Mouse (Mus musculus) midbrain, postnatal 0 days (tissue): ENCODE measurements at regions not wholly inside any gene's neighbourhood (a gene's known extent, or its start where the extent isn't known, plus 50 kb on each side); places are given as distances from the start of the nearest gene placed in this dataset.

Experiments
- ATAC-seq: fragments of 200-750 bp; cut with Nextera tagmentation; 2 replicates; pipeline ENCODE4 v1.8.0; 2017; ENCODE audit warnings: moderate number of reproducible peaks, mild to moderate bottlenecking, moderate TSS enrichment, moderate library complexity; ENCODE audit not compliant: low FRiP score
- DNase-seq: peaks from one replicate; pipeline ENCODE4 v3.0.0-alpha.2; 2015; ENCODE audit warnings: low spot score
- H3K27ac ChIP-seq: fragments of 300-500 bp; sonication (generic); 2 replicates; pipeline ENCODE4 v1.5.1; 2014; ENCODE audit warnings: low read depth, mild to moderate bottlenecking, low read length, mixed read lengths
- H3K27me3 ChIP-seq: fragments of 300-500 bp; sonication (generic); 2 replicates; pipeline ENCODE4 v1.6.1; 2014; ENCODE audit warnings: low read length, control low read depth, mixed read lengths; ENCODE audit not compliant: insufficient read depth
- H3K36me3 ChIP-seq: fragments of 300-500 bp; sonication (generic); 2 replicates; pipeline ENCODE4 v1.6.1; 2014; ENCODE audit warnings: low read length, control low read depth, mixed read lengths; ENCODE audit not compliant: insufficient read depth
- H3K4me1 ChIP-seq: fragments of 300-500 bp; sonication (generic); 2 replicates; pipeline ENCODE4 v1.6.1; 2014; ENCODE audit warnings: mild to moderate bottlenecking, control low read depth, antibody characterized with exemption, low read length, mixed read lengths; ENCODE audit not compliant: insufficient read depth
- H3K4me2 ChIP-seq: fragments of 300-500 bp; sonication (generic); 2 replicates; pipeline ENCODE4 v1.6.1; 2014; ENCODE audit warnings: low read depth, mild to moderate bottlenecking, low read length, mixed read lengths; ENCODE audit not compliant: poor library complexity, severe bottlenecking
- H3K4me3 ChIP-seq: fragments of 300-500 bp; sonication (generic); 2 replicates; pipeline ENCODE4 v1.5.1; 2014; ENCODE audit warnings: low read depth, mild to moderate bottlenecking, low read length, moderate library complexity
- H3K9ac ChIP-seq: fragments of 300-500 bp; sonication (generic); replicated peaks from 2 replicates; pipeline ENCODE4 v1.6.1; 2014; ENCODE audit warnings: mild to moderate bottlenecking, low read length, moderate library complexity, mixed read lengths; ENCODE audit not compliant: poor library complexity, severe bottlenecking
- H3K9me3 ChIP-seq: fragments of 300-500 bp; sonication (generic); 2 replicates; pipeline ENCODE4 v1.6.1; 2016; ENCODE audit warnings: low read length, control low read depth
- CTCF ChIP-seq: IDR thresholded peaks from 2 replicates; pipeline ENCODE4 v1.5.1; 2016; ENCODE audit warnings: antibody characterized with exemption, mild to moderate bottlenecking
- WGBS: fragments of 180-500 bp; shearing (Covaris S2); extraction: QIAGEN DNeasy Blood & Tissue Kit; methylation state at CpG from one replicate; pipeline ENCODE4 v1.1.7; 2014; 5-methylcytosine and 5-hydroxymethylcytosine counted together

- Histone ChIP-seq H3K9me3 (no peaks in the 10 kb centered on the region), H3K9ac (no peak overlapping the region), H3K36me3 (no peaks in the 10 kb centered on the region), H3K4me1 (no peaks in the 10 kb centered on the region), H3K27me3 (no peaks in the 10 kb centered on the region), H3K4me3 (no peak overlapping the region), H3K27ac (no peak overlapping the region), H3K4me2 (no peak overlapping the region)
- ATAC-seq (no peak), DNase-seq (no peak)
- TF ChIP-seq CTCF = no peak
- WGBS = 85% methylated on average over 4 of the region's 4 CpGs
These were observed 93.6 kb upstream of the Ifngr1 start for GRCm38 (mm10) chr10:19498112-19498511.

- 95% methylated on average over 4 of the region's 4 CpGs for WGBS
- no peaks in the 10 kb centered on the region; the same call in 1 of the 2 replicates for H3K27me3 ChIP-seq
- H3K4me3 ChIP-seq = no peak overlapping the region
- no peak for DNase-seq
- H3K9me3 ChIP-seq = no peaks in the 10 kb centered on the region
- no peak overlapping the region for H3K9ac ChIP-seq
- H3K36me3 ChIP-seq = no peaks in the 10 kb centered on the region
- ATAC-seq = no peak
- no peaks in the 10 kb centered on the region for H3K4me1 ChIP-seq
- TF ChIP-seq CTCF = no peak
- no peak overlapping the region for H3K4me2 ChIP-seq
- no peak overlapping the region for H3K27ac ChIP-seq
These were observed 88.9 kb upstream of the Ifngr1 start for GRCm38 (mm10) chr10:19502874-19503273.

- no peak for TF ChIP-seq CTCF
- no peaks in the 10 kb centered on the region; the same call in 1 of the 2 replicates for H3K27me3 ChIP-seq
- H3K36me3 ChIP-seq = no peaks in the 10 kb centered on the region
- no peak overlapping the region for H3K4me2 ChIP-seq
- ATAC-seq (no peak), DNase-seq (no peak)
- H3K9ac ChIP-seq = no peak overlapping the region
- no peaks in the 10 kb centered on the region for H3K4me1 ChIP-seq
- WGBS = 73% methylated on average over 8 of the region's 8 CpGs
- H3K9me3 ChIP-seq = no peaks in the 10 kb centered on the region
- no peak overlapping the region for H3K4me3 ChIP-seq
- no peak overlapping the region for H3K27ac ChIP-seq
These were observed 87.6 kb upstream of the Ifngr1 start for GRCm38 (mm10) chr10:19503846-19504765.

- no peak overlapping the region for H3K4me2 ChIP-seq
- H3K9me3 ChIP-seq = no peaks in the 10 kb centered on the region
- H3K4me3 ChIP-seq = no peak overlapping the region
- no peak overlapping the region for H3K27ac ChIP-seq
- H3K36me3 ChIP-seq = no peaks in the 10 kb centered on the region
- 100% methylated on average over 1 of the region's 1 CpGs for WGBS
- no peak overlapping the region for H3K9ac ChIP-seq
- H3K4me1 ChIP-seq = no peaks in the 10 kb centered on the region
- ATAC-seq (no peak), DNase-seq (no peak)
- no peaks in the 10 kb centered on the region; the same call in 1 of the 2 replicates for H3K27me3 ChIP-seq
- no peak for TF ChIP-seq CTCF
These were observed 86.6 kb upstream of the Ifngr1 start for GRCm38 (mm10) chr10:19505174-19505573.

- Histone ChIP-seq H3K27ac (no peak overlapping the region), H3K36me3 (no peaks in the 10 kb centered on the region), H3K4me3 (no peak overlapping the region), H3K4me1 (no peaks in the 10 kb centered on the region), H3K27me3 (no peaks in the 10 kb centered on the region; the same call in 1 of the 2 replicates), H3K4me2 (no peak overlapping the region), H3K9ac (no peak overlapping the region), H3K9me3 (no peaks in the 10 kb centered on the region)
- WGBS = 79% methylated on average over 6 of the region's 6 CpGs
- no peak for ATAC-seq
- DNase-seq = no peak
- TF ChIP-seq CTCF = no peak
These were observed 85.8 kb upstream of the Ifngr1 start for GRCm38 (mm10) chr10:19505979-19506378.

DNA sequence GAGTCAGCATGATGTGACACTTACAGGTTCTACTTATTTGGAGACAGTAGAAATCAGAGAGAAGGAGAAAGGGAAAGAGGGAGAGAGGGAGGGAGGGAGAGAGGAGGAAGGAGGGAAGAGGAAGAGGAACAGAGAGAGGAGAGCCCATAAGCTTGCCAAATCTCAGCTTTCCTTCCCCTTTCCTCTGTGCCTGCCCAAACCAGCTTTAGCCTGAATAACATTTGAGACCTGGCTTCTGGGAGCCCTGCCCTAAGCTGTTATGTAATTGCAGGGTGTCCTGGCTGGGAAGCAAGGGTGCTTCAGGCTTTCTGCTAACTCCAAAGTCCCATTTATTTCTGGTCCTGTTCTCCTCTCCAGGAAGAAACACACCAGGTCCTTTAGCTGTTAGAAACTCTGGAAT, 85.3 kb upstream of the Ifngr1 start:
- Histone ChIP-seq H3K27me3 (no peaks in the 10 kb centered on the region; the same call in 1 of the 2 replicates), H3K9ac (no peak overlapping the region), H3K36me3 (no peaks in the 10 kb centered on the region), H3K4me1 (no peaks in the 10 kb centered on the region), H3K4me2 (no peak overlapping the region), H3K9me3 (no peaks in the 10 kb centered on the region), H3K4me3 (no peak overlapping the region), H3K27ac (no peak overlapping the region)
- TF ChIP-seq CTCF = no peak
- DNase-seq (no peak), ATAC-seq (no peak)
